Mouse (Mus musculus) urinary bladder, postnatal 14 days (tissue): ENCODE data around the gene Ppp1r18.
A peak's percentile ranks its signal among the peaks of the same experiment; 100 is the strongest.

ENCODE experiments used
- DNase-seq: peaks from one replicate; pipeline ENCODE4 v3.0.0; 2021; ENCODE audit warnings: low spot score

Ppp1r18 gene

GRCm38 (mm10) chr17:35865481-35866280 is at the start of gene Ppp1r18:
Gene Ppp1r18 (plus strand): TSS chr17:35865593.
- DNase-seq = peak; percentile 76

- no peak for DNase-seq
Measured at GRCm38 (mm10) chr17:35815836-35816235, 49.6 kb upstream of the Ppp1r18 start.

- no peak for DNase-seq
Measured at GRCm38 (mm10) chr17:35816686-35817085, 48.7 kb upstream of the Ppp1r18 start.

GRCm38 (mm10) chr17:35817226-35817625 is 48.2 kb upstream of the Ppp1r18 start:
- no peak for DNase-seq

- no peak for DNase-seq
Measured at GRCm38 (mm10) chr17:35820111-35820510, 45.3 kb upstream of the Ppp1r18 start.

- peak; percentile 91 for DNase-seq
Measured at GRCm38 (mm10) chr17:35821439-35822430, 43.7 kb upstream of the Ppp1r18 start, which contains the start of gene Ier3. Gene Ier3 (plus strand): TSS chr17:35821684.

GRCm38 (mm10) chr17:35822564-35822963 is 42.8 kb upstream of the Ppp1r18 start:
- DNase-seq = no peak

GRCm38 (mm10) chr17:35822964-35823937 is 42.1 kb upstream of the Ppp1r18 start, which contains the start of gene Flot1:
Gene Flot1 (plus strand): TSS chr17:35823230.
- DNase-seq = peak; percentile 91

GRCm38 (mm10) chr17:35824402-35824801 is 41.0 kb upstream of the Ppp1r18 start:
- no peak for DNase-seq

- DNase-seq = no peak
Measured at GRCm38 (mm10) chr17:35825109-35825850, 40.1 kb upstream of the Ppp1r18 start.

- peak; percentile 88 for DNase-seq
Measured at GRCm38 (mm10) chr17:35829737-35830136, 35.7 kb upstream of the Ppp1r18 start.

GRCm38 (mm10) chr17:35832400-35833238 is 32.8 kb upstream of the Ppp1r18 start:
- DNase-seq = no peak

GRCm38 (mm10) chr17:35833239-35833751 is 32.1 kb upstream of the Ppp1r18 start:
- no peak for DNase-seq

- no peak for DNase-seq
Measured at GRCm38 (mm10) chr17:35833894-35834293, 31.5 kb upstream of the Ppp1r18 start.

GRCm38 (mm10) chr17:35834696-35835422 is 30.5 kb upstream of the Ppp1r18 start:
- no peak for DNase-seq

- no peak for DNase-seq
Measured at GRCm38 (mm10) chr17:35835424-35836140, 29.8 kb upstream of the Ppp1r18 start.

- DNase-seq = peak; percentile 87
Measured at GRCm38 (mm10) chr17:35836178-35836965, 29.0 kb upstream of the Ppp1r18 start.
